Mouse (Mus musculus) cerebellum, adult 11-12 months (tissue): ENCODE measurements around the gene Dsel.
A peak's percentile ranks its signal among the peaks of the same experiment; 100 is the strongest.

Experiments used
- DNase-seq: peaks from one replicate; pipeline ENCODE4 v3.0.0; 2022

Gene Dsel

GRCm38 (mm10) chr1:111864779-111865165 is at the start of gene Dsel:
TSS of gene Dsel (minus strand) at chr1:111864918.
- DNase-seq, result peak; percentile 88

DNA sequence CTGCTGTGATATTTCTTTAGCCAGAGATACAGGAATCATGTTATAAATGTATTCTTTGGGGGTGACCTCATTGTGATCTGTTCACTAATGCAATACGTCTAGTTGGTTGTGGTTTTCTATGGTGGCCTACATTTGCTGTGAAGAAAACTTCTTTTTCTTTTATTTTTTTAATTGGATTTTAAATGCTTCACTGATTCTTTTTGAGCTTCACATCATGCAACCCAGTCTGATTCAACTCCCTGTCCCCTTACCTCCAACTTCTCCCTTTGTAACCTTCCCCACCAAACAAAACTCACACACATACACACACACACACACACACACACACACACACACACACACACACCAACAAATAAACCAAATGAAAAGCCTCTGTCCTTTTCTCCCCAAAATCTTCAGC is 46.7 kb upstream of the Dsel start:
- DNase-seq, result no peak

DNA sequence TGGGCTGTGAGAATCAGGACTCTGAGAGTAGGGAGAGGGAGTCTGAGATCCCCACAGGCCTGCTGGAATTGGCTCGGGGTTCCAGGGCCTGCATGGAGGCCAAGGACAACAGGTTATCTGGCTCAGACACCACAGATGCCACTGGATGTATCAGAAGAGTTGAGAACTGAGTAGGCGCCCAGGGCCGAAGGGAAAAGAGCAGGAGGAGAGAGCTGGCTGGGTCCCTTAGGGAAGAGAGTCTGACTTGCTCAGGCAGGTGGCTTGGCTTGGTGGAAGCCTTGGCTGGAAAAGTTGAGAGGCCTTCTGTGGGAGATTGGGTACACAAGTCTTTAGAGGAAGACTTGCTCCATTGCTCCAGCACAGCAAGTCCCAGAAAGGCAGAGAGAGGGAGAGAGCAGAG is 18.6 kb upstream of the Dsel start:
- no peak for DNase-seq

DNA sequence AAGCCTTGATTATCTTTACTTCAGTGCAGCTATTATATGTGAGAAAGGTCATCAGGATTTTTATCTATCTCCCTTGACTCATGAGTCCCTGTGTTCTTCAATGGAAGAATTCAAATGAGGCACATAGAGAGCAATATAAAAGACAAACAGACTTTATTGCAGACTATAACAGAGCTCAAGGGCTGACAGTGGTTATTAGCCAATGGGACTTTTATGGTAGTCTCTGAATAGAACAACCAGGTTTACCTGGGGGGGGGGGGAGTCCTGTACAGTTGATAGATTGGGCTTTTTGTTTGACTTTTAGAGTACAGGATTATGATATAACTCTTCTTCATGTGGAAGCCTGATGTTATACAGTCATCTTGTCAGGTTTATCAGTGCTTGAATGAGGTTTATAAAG is 11.1 kb upstream of the Dsel start:
- no peak for DNase-seq

DNA sequence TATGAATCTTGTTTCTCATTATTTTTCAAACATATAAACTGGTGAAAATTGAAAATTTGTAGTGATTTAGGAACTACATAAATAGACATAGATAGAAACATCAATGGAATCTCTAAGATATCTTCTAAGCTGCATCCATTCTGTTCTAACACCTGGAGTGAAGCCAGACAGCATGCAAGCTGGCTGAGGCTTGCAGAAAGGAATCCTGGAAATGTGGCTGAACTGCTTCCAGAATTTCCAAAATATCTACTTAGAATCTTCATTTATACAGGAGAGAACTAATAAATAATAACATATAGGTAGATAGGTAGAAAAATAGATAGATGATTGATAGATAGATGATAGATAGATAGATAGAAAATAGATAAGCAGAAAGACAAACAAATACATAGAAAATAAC is 8.5 kb upstream of the Dsel start:
- no peak for DNase-seq

GRCm38 (mm10) chr1:111865467-111865866 is 749 bp upstream of the Dsel start:
- no peak for DNase-seq

DNA sequence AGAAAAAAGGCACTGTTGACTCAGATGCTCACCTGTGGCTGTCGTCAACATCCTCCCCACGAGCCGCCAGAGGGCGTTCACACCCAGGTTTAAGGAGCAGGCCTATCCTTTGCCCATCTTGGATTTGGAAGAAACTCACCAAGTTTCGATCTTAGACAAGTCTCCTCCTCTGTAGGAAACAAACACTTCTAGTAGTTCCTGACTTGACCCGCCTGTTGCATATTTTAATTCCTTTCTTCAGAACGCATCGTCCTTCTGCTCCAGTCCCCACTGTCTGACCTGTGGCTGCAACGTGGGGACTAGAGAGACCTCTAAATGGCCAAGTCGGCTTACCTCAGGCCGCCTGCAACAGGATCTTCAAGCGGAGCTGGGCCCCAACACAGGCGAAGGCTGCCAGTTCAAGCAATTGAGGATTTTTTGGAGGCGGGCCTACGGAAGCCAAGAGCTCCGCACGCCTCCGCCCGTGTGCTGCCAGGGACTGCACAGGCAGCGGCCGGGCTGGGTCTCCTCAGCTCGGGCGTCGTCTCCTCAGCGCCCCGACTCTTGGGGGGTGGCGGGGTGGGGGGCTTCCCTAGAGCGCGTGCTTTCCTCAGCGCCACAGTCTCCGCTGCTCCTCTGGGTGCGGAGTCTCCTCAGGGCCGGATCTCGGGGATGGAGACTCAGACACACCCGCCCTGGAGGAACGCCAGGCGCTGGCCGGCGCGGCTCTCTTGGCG is 497 bp downstream of the Dsel start:
- peak; percentile 67 for DNase-seq

DNA sequence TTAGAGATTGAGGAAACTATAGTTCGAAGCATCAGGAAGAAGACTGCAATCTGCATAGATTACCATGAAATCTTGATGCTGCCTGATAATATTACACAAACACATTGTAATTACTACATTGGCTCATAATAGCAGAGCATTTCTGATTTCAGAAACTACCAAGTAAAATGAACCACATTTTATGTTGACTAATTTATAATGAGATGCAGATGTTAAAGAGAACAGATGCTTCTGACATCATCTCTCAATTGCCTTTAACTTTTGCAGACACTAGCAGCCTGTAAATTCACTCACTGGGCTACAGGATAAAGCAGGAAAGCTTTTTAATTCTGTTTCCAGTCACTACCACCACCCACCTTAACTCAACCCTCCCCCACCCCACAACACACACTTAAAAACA is 6.9 kb downstream of the Dsel start:
- no peak for DNase-seq

DNA sequence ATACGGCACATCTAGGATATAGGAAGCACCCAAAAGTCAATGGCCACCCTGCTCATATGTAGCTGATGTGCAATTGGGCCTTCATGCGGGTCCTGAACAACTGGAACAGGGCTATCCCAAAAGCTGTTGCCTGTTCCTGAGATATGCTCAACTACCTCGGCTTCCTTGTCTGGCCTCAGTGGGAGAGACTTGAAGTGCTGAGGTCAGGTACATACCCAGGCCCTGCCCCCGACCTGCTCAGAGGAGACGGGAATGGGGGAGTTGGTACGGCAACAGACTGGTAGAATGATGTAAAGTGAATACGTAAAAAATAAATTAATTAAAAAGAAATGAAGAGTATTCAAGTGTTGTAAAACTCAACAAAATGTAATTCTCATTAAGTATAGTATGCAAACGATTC is 12.3 kb downstream of the Dsel start:
- DNase-seq, result no peak

DNA sequence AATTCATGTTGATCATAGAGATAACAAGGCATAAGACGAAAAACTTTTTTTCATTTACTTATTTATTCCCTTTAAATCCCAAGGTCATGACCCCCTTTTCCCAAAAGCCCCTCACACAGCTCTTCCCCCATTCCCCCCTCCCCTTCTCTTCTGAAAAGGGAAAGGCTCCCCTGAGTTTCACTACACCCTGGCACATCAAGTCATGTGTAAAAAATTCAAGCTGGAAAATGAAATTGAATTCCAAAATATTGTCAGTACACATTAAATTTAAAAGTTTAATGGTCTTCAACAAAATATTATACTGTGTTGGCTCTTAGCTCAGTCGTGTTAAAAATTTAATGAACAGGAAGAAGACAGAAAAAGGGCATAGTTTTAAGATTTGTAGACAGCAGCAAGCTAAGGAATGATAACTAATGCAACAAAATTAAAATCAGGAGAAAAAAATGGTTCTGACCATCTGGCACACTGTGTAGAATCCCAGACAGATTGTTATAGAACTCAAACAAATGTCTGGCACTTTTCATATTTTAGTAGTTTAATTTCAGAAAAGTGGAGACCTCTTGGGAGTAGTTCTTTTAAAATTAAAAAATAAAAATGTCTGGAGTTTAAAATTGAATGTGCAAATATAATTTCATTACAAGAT is 31.0 kb downstream of the Dsel start:
- no peak for DNase-seq
